Mouse (Mus musculus) cerebellum, postnatal 4 days (tissue): ENCODE measurements at regions not wholly inside any gene's neighbourhood (a gene's known extent, or its start where the extent isn't known, plus 50 kb on each side); places are given as distances from the start of the nearest gene placed in this dataset.

Source experiments
- DNase-seq, 2 experiments: peaks; one replicate each; pipeline ENCODE4 v3.0.0; 2022; ENCODE audit warnings: low spot score in 2 of 2, mixed read lengths in 1 of 2

DNA sequence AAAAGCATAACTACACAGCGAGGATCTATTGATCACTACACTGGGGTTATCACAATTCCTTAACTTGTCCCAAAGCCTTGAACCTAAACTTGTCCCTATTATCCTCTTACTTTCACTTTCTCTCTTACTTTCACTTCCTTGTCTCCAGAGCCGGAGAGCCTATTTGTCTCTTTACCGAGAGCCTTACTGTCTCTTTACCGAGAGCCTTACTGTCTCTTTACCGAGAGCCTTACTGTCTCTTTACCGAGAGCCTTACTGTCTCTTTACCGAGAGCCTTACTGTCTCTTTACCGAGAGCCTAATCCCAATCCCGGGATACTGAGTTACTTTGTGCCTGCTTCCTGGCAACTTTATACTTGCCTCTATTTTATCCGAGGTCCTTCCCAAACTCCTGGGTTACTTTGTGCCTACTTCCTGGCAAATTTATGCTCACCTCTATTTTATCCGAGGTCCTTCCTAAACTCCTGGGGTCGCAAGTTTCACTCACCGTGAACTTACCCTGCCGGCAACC is 335.3 kb upstream of the Ccng1 start:
- DNase-seq, result peak in 1 of 2 experiments; percentile 10

DNA sequence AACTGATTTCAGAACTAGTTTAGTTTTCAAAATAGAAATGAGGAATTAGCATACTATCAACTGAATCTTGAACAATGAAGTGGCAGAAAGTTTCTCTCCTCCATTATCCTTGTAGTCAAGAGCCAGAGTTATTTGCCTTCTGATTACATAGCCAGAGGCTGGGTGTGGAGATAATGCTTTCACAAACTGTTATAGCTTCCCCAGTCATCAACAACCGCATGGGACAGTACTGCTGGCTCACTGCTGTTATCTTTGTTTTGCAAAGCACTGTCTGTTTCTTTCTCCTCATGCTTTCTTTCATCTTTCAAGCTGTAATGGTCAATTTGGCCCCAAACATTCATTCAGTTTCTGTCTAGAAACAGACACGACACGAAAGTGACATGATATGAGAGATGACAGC is 308.5 kb upstream of the Ccng1 start:
- no peak for DNase-seq

DNA sequence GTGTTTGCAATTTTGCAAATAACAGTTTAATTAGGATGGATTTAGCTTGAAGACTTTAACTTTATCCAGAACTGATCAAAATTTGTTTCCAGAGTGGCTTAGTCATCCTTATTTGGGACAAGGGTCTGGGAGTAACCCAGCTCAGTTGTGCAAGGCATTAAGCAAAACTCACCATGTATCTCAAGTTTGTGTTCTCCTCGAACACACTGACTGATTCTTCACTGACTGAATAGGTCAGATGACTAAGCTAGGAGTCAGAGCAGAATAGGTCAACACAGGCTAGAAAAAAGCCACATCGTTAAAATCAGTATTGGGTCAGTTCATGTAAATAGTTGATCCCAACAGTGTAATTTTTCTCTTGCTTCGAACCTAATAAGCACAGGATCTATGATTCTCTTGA is 302.7 kb upstream of the Ccng1 start:
- no peak for DNase-seq

DNA sequence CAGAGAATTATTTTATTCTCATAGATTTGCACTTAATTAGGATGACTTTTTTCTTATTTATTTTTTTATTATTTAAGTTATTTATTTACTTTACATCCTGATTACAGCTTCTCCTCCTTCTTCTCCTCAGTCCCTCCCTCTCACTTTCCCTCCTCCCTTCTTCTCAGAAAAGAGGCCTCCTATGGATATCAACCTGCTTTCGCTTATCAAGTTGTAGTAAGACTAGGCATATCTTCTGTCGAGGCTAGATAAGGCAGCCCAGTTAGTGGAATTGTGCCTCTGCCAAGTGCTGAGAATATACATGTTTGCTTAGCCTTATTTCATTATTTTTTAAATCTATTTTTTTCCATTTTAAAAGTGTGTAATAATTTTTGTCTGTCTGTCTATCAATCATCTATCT is 274.9 kb upstream of the Ccng1 start:
- no peak for DNase-seq

DNA sequence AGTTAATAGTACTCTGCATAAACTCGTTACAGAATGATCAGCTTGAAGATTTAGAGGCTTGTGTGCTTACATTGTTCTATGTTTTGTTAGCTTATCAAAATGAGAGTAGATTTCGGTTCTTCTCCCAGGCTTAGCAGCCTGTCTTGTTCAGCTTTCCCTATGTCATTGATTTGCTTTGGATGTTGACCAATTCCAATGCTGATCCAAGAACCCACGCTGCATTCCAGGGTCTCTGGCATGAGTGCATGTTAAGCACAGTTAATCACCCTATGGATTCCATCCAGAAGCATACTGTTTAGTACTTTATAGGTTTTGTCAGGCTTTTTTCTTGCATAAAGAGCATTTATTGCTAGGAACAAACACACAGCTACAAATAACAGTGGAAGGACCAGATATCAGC is 255.0 kb upstream of the Ccng1 start:
- no peak for DNase-seq

DNA sequence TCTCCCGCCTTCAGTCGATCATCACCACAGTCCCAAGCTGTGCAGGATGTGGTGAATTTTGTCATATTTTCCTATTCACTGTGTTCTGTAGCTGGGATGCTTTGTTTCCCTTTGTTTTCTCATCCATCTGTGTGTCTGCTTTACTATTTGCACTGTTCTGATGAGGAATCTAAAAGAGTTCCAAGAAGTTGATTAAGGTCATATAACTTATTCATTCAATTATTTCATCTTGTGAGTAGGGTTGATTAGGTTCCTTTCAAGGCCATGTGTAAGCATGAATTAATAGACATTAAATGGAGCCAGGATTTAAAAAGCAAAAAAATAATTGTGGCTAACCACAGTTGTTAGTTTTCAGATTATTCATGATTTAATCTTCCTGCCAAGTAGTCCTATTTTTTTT is 217.7 kb upstream of the Ccng1 start:
- DNase-seq, result no peak

DNA sequence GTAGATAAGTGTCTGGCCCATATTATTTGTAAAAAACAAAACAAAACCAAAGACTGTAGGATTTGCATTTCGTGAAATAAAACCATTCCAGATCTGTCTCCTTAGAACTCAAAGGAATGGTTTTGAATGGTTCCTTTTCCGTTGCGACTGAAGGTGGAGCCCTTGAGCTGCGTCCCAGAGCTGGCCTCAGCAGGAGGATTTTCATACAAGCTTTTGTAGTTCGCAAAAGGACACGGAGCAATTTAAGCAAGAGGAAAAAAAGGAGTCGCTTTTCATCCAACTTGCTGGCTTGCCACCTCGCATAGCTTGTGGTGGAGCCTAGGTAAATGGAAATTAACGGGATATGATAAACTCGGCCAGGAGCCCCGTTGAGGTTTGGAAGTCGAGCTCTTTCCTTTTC is 172.1 kb upstream of the Ccng1 start:
- DNase-seq, result peak; percentile 31 to 72

DNA sequence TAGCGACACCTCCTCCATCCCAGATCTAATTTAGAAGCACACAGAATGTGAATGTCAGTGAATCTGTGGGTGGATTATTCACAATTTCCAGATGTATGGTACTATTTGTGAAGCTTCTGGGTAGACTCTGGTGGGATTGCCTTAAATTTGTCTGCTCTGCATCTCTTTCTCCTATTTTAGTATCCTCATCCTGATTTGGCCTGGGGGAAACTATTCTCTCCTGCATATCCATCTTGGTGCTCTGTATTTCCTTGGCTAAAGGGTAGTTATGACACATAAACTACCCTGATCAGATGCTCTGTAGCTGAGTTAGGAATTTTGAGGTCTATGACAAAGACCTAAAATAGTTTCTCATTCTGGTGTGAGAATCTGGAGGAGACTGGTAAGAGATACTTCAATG is 136.4 kb upstream of the Ccng1 start:
- no peak for DNase-seq

DNA sequence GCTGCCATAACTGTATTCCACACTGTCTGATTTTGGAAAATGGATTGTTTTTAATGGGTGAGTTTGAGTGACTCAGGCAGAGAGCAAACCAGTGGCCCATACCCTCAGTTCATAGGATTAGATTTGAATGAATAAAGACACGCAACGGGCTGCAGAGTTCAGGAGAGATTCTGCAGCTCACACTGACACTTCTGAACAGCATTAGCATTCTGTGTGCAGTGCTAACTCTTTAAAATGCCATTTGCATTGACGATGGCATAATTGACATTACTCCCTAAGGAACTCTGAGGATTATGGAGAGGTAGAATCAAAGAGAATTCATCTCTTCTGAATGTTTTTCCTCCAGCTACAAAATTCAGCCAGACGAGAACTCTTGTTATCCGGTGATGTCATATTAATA is 129.4 kb upstream of the Ccng1 start:
- no peak for DNase-seq

DNA sequence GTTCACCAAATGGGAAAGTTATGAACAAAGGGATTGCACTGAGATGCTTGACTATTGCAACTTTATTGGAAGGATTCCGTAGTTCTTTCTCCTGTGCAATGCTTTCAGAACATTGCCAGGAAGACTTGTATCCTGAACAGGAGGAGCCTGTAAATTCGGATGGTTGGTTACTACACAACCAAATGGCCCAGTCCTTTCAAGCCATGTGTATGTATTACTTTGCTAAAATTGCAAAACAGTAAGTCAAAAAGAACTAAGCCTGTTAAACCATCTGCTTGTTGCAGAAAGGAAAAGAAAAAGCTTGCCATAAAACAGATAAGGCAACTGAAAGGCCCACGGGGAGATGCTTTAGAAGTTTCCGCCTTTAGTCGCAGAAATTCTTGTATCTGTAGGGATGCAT is 124.5 kb upstream of the Ccng1 start:
- DNase-seq, result no peak

DNA sequence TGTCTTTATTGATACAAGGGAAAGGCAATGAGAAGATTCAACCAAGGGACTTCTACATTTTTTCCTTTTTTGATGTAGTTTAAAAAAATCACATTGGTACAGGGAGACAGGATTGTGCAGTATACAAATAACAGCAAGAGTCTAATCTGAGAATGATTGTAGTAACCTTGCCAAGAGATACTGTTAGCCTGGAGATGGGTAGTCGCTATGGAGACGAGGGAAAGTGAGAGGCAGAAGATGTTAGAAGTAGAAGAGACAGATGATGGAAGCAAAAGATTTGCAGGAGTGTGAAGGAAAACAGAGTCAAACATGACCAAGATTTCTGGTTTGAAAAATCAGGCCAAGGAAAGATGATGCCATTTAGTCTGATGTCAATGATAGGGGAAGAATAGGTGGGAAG is 117.9 kb upstream of the Ccng1 start:
- no peak for DNase-seq

DNA sequence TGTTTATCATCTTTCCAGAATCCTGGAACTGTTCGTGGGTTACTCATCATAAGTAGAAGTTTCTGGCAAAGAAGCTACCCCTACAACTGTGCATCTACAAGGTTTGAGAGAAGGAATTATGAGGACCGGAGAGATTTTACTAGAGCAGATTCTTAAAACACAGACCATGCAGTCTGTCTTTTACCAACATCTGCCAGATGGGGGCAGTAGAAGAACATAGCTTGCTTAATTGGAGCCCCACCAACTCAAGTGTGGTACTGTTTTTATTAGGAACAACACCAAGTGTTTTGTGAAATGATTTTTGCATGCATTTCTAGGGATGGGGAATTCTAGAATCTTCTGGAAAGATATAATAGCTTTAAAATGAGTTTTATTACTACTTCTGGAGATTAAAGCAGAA is 110.6 kb upstream of the Ccng1 start:
- DNase-seq, result peak in 1 of 2 experiments; percentile 61

DNA sequence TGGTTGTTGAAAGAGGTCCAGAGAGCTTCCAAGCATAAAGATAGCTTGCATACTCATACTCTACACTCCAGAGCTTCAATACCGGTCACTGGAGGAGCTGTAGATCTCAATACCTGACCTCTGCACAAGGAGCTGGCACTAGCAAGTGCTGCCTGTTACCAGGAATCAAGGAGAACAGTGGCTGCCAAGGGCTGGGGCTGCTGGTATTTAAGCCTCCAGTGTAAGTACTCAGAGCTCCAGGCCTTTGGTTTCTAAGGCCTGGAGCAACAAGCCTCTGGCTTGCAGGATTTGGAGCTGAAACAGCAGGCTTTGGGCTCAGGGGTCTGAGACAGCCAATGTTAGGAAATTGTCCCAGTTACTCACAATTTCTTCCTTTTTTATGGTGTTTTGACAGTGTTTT is 96.2 kb upstream of the Ccng1 start:
- no peak for DNase-seq

DNA sequence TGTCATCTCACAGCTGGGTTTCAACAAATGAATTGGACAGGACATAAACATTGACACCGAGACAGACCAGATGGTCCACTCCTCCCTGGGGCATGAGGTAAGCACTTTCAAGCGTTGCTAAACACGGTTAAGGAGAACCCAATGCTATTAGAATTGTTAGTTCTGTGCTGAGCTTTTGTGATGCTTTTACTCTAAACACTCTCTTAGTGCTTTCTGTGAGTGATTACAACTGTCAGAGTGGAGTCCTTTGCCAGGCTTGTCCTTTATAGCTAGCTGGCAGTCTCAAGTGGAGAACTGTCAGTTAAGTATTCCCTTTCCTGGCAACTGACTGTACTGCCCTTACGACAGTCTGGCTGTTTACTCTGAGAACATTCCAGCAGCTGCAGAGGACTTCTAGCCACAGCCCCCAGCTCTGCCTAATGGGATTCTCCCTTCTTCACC is 95.6 kb upstream of the Ccng1 start:
- no peak for DNase-seq

DNA sequence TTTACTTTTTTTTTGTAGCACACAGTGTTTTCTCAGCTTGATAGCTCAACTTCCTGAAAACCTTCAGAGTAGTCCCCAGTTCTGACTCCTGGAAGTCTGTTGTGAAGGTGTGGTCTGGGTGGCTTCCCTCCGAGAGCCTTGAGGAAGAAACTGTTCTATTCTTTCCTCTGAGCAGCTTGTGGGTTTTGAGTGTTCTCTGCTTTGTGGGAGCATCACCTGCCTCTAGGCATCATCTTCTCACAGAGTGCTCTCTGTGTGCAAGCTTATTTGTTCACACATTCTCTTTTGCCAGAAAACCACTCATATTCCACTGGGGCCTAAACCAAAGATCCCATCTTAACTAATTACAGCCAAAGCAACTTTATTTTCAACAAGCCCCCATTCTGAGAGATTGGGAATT is 91.5 kb upstream of the Ccng1 start:
- DNase-seq, result no peak

DNA sequence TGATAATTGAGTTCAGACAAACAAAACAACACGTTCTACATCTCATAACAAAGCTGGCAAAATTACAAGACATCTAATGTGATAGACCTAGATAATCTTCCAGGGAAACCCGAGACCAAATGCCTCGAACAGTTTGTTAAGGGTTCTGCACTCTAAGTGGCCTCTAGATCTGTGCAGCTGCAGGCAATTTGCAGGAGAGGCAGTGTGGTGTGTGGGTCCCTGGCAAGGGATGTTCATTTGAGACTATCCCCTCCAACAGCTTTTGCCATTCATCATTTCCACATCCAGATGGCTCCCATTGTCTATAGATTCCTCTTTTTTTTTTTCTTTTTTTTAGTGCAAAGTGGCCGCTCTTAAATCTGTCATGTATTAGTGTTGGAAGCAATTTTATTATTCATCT is 80.3 kb upstream of the Ccng1 start:
- DNase-seq, result no peak
